Comparison of ENCODE assay signal across 20 mouse cellular contexts in the genomic region with DNA sequence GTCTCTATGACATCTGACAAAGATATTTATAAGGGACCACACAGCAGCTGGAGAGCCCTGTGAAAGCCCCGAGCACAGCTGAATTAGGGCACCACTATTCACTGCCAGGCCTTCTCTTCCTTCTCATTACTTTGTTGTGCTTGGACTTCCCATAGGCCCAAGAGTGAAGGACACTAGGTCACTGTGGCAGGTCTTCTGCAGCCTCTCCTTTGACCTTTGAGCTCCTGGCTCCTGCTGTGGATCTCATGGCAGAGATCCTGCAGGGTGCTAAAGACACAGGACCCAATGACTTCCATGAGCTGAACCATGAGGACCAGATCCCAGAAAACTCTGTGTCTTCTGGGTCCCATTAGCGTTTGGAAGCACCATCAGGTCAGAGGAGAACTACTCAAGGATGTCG.
"Had no signal": no experiment of that assay in that cellular context is flagged by ENCODE, and none has a peak within 500 bp of the region (broad histone marks: within the 10 kb centered on the region; RNA-seq: fewer than 3 reads in every experiment).

No protein-coding gene starts in this region.

- H3K27me3 ChIP-seq: hindbrain, embryonic 13.5 days; hindbrain, embryonic 15.5 days; limb, embryonic 13.5 days; limb, embryonic 15.5 days had no signal

- H3K4me3 ChIP-seq: hindbrain, embryonic 13.5 days; hindbrain, embryonic 15.5 days; limb, embryonic 13.5 days; limb, embryonic 15.5 days had no signal

- H3K4me2 ChIP-seq: heart, embryonic 11.5 days; hindbrain, embryonic 13.5 days; hindbrain, embryonic 15.5 days; limb, embryonic 13.5 days; limb, embryonic 15.5 days; liver, embryonic 11.5 days had no signal

- H3K36me3 ChIP-seq: hindbrain, embryonic 13.5 days; hindbrain, embryonic 15.5 days; limb, embryonic 15.5 days had no signal

- H3K27ac ChIP-seq: hindbrain, embryonic 13.5 days; hindbrain, embryonic 15.5 days; hindbrain, postnatal 0 days; limb, embryonic 13.5 days; limb, embryonic 15.5 days; liver, embryonic 14.5 days had no signal

- H3K9me3 ChIP-seq: hindbrain, embryonic 13.5 days; hindbrain, embryonic 15.5 days; limb, embryonic 15.5 days had no signal

- DNase-seq: forebrain, postnatal 0 days; gastrocnemius, postnatal 14 days; gastrocnemius, postnatal 36 days; heart, adult 18-20 months; heart, postnatal 14 days; heart, postnatal 36 days; kidney, adult 11 months; kidney, postnatal 14 days; kidney, postnatal 36 days; layer of hippocampus, adult 9-11 months; layer of hippocampus, postnatal 36 days; left cerebral cortex, postnatal 4 days had no signal
